ENCODE assay signal across 25 mouse cellular contexts in the genomic region with DNA sequence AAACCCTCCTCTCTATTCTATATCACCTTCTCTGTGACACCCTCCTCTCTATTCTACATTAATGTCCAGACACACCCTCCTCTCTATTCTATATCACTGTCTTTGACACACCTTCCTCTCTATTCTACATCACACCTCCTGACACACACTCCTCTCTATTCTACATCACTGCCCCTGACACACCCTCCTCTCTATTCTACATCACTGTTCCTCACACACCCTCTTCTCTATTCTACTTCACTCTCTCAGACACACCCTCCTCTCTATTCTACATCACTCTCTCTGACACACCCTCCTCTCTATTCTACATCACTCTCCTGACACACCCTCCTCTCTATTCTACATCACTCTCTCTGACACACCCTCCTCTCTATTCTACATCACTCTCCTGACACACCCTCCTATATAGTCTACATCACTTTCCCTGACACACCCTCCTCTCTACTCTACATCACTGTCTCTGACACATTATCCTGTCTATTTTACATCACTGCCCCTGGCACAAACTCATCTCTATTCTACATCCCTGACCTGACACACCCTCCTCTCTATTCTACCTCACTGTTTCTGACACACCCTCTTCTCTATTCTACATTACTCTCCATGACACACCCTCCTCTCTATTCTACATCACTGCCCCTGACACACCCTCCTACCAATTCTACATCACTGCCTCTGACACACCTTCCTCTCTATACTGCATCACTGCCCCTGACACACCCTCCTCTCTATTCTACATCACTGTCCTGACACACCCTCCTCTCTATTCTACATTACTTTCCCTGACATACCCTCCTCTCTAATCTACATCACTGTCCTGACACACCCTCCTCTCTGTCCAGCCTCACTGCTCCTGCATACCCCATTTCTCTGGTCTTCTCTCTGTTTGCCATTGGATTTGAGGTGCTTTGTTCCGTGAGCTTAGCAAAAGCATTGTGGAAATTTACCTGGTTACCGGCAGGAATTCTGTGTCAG.
"Had no signal": no experiment of that assay in that cellular context is flagged by ENCODE, and none has a peak within 500 bp of the region (broad histone marks: within the 10 kb centered on the region; RNA-seq: fewer than 3 reads in every experiment).

No protein-coding gene starts in this region.

- H3K27me3 ChIP-seq: heart, embryonic 12.5 days; hindbrain, embryonic 13.5 days; hindbrain, embryonic 15.5 days; intestine, embryonic 15.5 days; limb, embryonic 13.5 days; limb, embryonic 15.5 days; liver, embryonic 12.5 days had no signal

- H3K4me2 ChIP-seq: heart, embryonic 12.5 days; hindbrain, embryonic 13.5 days; hindbrain, embryonic 15.5 days; intestine, embryonic 15.5 days; limb, embryonic 13.5 days; limb, embryonic 15.5 days; liver, embryonic 12.5 days had no signal

- H3K4me1 ChIP-seq: heart, embryonic 12.5 days; hindbrain, embryonic 10.5 days; intestine, embryonic 15.5 days; limb, embryonic 13.5 days; limb, embryonic 15.5 days; liver, embryonic 12.5 days had no signal

- H3K4me3 ChIP-seq: heart, adult 2 months; heart, embryonic 12.5 days; hindbrain, embryonic 10.5 days; hindbrain, embryonic 13.5 days; hindbrain, embryonic 15.5 days; intestine, embryonic 15.5 days; layer of hippocampus, adult 2 months; left cerebral cortex, adult 2 months; limb, embryonic 13.5 days; limb, embryonic 15.5 days; liver, embryonic 12.5 days had no signal

- DNase-seq: gastrocnemius, postnatal 14 days; gastrocnemius, postnatal 36 days; heart, adult 11 months; heart, adult 2 months; heart, postnatal 10 days; heart, postnatal 4 days; kidney, adult 18-20 months; kidney, adult 8-10 months; kidney, postnatal 10 days; kidney, postnatal 25 days; kidney, postnatal 4 days; left cerebral cortex, postnatal 4 days had no signal

- H3K36me3 ChIP-seq: heart, embryonic 12.5 days; hindbrain, embryonic 10.5 days; hindbrain, embryonic 15.5 days; intestine, embryonic 15.5 days; limb, embryonic 13.5 days; limb, embryonic 15.5 days; liver, embryonic 12.5 days had no signal

- ATAC-seq: inflammation-experienced regulatory T-cells, adult 6 months; intestine, embryonic 15.5 days; intestine, postnatal 0 days; liver, embryonic 12.5 days had no signal

- H3K27ac ChIP-seq: heart, adult 2 months; hindbrain, embryonic 10.5 days; hindbrain, embryonic 13.5 days; hindbrain, embryonic 15.5 days; intestine, embryonic 15.5 days; layer of hippocampus, adult 2 months; left cerebral cortex, adult 2 months; limb, embryonic 13.5 days; limb, embryonic 15.5 days; liver, embryonic 12.5 days; liver, embryonic 14.5 days had no signal

- H3K9me3 ChIP-seq: heart, embryonic 12.5 days; hindbrain, embryonic 10.5 days; hindbrain, embryonic 13.5 days; hindbrain, embryonic 15.5 days; intestine, embryonic 15.5 days; limb, embryonic 13.5 days; limb, embryonic 15.5 days; liver, embryonic 12.5 days had no signal

- H3K9ac ChIP-seq: heart, embryonic 12.5 days; hindbrain, embryonic 13.5 days; hindbrain, embryonic 15.5 days; intestine, embryonic 15.5 days; limb, embryonic 13.5 days; limb, embryonic 15.5 days; liver, embryonic 12.5 days; liver, embryonic 14.5 days had no signal
